Mouse (Mus musculus) adrenal gland, adult (tissue): ENCODE results near the gene Trim6.
"Not testable (repeated sequence)": the region's sequence is repeated elsewhere in the genome, so short reads cannot be mapped to it uniquely, and the experiment has no call there.

ENCODE experiments used
- DNase-seq, 2 experiments: peaks; one replicate each; pipeline ENCODE4 v3.0.0; 2022 to 2023; ENCODE audit warnings: low spot score in 1 of 2; ENCODE audit not compliant: inconsistent age in 2 of 2

Gene Trim6

DNA sequence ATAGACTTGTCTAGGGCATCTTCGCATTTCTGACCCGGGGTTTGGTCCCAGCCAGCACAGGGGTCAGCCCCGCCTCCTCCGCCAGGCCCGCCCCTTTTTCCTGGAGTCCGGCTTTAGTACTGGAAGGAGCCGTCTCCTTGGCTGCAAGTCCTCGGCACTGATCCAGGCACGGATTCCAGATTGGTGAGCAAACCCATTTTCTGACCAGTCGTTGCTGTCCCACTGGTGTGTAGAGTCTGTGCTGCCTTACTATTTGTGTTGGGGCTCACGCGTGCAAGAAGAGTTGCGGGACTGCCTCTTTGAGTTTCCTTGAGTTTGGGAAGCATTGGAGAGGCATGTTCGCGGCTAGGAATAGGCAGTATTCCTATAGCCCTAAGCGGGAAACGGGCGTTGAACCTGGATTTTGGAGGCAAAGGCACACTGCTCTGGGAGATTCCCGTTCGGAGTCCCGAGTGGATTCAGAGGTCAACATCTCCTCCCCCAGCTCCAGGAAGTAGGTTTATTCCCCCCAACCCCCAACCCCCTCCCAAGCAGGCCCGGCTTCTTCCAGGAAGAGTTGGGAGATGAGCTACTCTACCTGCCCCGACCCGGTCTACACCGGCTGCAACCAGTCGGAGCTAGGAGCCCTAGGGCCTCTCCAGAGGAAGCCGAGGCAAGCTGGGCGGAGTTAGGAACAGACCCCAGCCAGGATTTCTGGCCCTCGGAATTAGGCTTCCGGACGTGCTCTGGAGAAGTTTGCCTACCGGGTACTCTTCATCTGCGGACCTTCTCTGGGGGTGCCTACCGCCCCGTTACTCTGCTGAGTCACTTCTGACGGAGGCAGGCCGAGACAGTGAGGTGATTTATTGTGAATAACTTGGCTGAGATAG, at the start of gene Trim6:
Trim6 (plus strand) TSS at position 93 of the 869 bp plus-strand sequence.
- DNase-seq, result peak; percentile 91 to 96

DNA sequence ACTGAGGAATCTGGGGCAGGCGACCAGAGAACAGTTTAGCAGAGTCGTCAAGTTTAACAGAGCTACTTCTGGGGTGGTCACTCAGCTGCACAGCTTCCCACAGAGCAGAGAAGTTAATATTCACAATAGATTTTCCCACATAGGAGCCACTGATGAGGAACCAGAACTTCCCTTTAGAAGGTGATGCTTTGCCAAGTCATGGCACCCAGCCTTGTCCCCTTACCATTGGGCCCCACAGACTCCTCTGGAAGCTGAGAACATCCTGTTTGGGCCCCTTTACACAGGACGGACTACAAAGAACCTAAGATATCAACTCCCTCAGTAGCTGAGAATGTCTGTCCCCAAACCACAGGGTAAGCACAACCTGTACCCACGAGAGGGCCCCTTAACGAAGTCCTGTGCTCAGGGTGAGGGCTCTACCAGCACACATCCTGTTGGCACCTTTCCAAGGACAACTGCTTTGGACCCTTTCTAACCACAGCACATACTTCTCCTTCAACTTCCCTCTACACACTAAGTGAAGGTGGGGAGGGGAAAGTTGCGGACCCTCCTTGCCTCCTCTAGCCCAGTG, 48.9 kb upstream of the Trim6 start:
- no peak for DNase-seq

DNA sequence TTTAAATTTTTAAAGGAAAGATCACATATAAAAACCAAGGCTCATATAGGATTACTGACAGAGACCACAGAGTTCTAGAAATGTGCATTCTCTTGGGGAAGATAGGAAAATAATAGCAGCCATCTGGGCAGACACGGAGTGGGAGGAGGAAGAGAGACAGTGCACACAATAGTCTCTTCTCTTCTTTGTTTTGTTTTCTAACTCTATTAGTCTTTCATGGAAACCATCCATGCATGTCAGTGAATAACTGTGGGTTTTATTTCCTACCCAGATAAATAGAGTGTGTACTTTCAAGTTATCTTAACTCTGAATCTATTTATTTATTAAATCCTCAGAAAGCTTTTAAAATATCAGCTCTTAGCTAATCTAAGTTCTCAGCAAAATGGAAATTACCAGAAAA, 43.5 kb upstream of the Trim6 start:
- DNase-seq, result no peak

DNA sequence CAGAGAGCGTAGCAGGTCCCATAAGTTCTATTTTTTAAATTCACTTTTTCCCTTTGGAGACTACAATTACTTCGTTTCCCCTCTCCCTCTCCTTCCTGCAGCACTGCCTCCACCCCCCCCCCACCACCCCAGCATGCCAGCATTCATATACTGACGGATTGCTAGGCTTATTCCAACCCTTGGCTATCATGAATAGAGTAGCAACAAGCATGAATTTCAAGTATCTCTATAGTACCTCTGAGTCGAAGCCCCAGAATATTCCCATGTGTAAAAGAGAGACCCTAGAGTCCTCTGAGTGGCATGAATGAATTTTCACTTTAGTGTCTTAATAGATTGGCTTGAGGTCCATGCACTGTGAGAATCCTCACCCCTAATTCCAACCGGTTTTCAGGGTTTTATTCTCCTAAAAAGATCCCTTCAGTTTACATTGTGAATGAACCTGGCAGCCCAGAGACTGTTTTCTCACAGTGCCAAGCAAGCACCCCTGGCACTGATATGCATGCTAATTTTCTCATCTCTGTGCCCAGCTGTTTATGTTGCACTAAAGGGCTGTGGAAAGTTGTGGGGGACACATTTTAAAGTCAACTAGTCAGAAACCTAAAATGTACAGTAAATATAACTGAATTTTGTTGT, 40.1 kb upstream of the Trim6 start:
- no peak for DNase-seq

DNA sequence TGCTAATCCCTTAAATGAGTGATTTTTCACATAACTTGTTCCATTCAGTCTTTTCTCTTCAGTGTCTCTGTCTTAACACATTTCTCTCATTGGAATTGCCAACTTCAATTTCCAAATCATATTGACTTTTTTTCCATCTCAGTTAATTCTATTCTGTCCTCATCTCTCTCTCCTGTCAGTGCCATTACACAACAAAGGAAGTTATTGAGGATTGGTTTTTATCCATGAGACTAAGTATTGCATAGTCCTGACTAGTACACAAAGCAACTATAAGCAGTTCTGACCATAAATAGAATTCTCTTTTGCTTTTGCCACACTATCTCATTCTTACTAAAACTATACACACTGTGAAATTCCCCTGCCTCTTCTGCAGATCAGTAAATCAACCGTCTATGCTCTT, 39.5 kb upstream of the Trim6 start:
- DNase-seq, result no peak

DNA sequence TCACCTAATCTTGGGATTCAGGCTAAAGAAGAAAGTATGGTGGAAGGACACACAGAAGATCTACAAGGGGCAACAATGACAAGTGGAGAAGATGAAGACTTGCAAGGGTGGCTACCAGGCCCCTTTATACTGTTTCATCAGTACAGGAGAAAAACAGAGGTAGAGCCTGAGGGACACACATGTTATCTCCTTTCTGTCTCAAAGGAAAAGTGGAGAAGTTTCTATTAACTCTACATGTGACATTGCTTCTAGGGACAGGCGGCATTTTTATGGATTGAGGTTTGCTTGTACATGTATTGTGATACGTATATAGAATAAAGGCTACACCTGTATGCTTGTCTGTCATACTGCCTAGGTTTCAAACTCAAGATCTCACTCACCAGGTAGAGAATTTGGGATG, 35.3 kb upstream of the Trim6 start, which contains the start of gene Olfr648:
Olfr648 (minus strand) TSS at position 101 of the 400 bp plus-strand sequence.
- DNase-seq, result no peak

DNA sequence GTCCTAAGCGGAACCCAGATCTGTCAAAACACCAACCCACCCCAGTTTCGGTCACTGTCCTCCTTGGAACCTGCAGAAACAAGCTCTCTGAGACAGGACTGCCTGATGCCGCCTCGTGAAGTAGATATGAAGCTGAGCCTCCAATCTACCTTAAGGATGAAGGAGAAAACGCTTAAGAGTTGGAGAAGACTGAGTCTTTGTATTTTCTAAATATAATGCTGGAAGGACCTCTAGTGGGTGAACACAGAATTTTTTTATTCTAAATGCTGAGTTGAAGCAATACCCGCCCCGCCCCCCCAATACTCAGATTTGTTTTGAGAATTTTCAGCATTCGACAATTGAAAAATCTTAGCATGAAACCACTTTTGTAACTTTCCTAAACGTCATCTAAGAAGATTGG, 27.3 kb upstream of the Trim6 start:
- DNase-seq, result no peak

DNA sequence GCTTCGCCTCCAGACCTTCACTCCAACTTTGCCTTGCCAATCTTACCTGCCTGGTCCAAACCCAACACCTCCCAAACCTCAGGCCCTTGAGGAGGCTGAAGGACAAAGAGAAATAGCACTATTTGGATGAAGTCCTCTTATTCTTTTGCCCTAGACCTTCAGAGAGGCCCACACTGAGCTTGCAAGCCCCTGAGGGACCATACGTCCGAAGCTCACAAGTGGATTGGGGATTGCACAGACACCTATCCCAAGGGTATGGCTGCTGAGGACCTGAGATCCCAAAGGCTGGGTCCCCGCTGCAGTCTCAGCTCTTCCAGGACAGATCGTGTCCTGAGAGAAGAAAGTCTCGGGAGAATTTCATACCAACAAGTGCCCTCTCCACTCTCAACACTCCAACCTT, 22.7 kb upstream of the Trim6 start, which contains the start of gene Olfr649:
Olfr649 (minus strand) TSS at position 101 of the 400 bp plus-strand sequence.
- DNase-seq, result no peak

DNA sequence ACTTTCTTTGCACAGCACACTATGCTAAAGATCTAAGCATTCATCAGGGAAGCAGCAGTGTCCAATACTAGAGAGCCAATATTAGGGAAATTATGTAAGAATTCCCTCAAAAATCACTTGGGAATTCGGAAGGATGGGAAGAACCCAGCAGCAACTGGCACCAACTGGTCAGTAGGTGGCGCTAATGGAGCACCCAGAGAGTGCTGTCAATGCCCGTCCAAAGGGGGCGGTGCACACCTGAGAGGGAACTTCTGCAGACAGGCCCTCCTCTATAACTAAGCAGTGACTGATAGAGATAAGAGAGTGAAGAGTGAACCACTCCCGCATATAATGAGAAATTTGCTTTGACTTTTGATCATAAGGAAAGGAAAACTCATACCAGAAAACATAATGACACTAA, 18.8 kb upstream of the Trim6 start:
- DNase-seq, result peak; percentile 65 to 90

DNA sequence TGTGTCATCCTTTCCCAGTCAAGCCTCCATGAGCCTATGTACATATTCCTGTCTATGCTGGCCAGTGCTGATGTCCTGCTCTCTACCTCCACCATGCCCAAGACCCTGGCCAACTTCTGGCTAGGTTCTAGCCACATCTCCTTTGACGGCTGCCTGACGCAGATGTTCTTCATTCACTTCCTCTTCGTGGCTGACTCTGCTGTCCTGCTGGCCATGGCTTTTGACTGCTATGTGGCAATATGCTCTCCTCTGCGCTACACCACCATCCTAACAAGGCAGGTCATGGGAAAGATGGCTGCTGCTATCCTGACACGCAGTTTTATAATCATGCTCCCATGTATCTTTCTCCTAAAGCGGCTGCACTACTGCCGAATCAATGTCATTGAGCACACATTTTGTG, 12.4 kb upstream of the Trim6 start:
- DNase-seq, result peak in 1 of 2 experiments; percentile 16

DNA sequence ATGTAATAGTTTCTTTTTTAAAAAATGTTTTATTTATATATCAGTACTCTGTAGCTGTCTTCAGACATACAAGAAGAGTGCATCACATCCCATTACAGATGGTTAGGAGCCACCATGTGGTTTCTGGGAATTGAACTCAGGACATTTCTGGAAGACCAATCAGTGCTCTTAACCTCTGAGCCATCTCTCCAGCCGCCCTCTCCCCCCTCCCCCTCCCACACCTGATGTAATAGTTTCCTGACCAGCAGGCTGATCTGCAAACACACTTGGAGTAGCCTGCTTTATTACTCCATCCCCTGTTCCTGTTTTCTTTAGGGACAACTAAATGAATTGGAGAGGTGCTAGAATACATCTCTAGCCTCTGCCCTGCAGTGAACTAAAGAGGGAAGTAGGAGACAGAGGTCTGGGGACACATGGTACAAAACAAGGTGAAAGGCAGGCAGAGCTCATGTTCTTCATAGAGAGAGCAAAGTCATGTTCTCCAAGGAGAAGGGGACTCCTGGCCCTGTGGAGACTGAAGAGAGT, 2.5 kb upstream of the Trim6 start:
- no peak for DNase-seq

DNA sequence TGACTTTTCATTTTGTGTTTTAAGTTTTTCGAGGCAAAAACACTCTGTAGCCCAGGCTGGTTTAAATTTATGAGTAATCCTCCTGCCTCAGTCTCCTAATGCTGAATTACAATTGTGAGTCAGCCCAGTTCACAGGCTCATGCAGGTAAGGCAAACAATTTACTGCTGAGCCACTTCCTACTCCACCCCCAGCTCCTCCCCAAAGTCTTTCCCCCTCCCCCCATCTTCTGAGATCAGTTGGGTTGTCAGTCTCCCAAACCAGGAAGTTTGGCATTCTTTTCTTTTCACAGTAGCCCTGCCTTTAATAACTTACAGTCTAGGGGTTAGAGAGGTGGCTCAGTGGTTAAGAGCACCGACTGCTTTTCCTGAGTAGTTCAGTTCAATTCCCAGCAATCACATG, 712 bp upstream of the Trim6 start:
- DNase-seq, result no peak

DNA sequence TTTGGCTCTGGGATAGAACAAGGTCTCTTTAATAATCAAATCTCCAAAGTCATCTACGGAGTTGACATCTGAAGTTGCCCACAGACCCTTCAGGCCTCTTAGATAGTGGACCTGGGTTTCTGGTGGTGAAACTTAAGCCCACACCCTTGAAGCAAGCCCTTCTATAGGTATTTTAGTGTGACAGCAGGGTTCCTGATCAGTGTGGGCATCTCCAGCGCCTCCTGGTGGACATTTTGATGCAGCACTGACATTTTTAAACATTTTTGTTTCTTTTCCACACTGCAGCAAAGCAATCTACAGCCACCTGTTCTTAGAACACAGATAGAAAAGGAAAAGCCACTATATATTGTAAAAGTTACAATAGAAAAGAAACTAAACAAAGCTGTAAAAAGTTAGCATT, 12.6 kb downstream of the Trim6 start:
- DNase-seq, result peak; percentile 18 to 79

DNA sequence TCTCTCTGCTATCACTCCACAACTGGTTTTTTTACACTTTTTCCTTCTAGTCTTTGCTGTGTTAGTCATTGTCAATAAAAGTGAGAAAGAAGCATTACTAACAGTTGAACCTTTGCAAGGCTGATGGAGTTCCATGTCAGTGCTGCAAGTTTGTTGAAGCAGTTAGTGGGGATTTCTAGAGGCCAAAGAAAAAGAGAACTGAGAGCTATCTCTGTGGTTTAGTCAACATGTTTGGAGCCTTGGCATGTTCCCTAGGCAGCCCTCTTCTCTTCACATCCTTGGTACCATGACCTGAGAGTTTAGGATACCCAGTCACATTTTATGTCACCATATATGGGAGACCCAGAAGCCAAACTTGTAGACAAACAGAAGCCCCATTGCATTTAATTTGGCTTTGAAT, 22.3 kb downstream of the Trim6 start:
- DNase-seq, result no peak

DNA sequence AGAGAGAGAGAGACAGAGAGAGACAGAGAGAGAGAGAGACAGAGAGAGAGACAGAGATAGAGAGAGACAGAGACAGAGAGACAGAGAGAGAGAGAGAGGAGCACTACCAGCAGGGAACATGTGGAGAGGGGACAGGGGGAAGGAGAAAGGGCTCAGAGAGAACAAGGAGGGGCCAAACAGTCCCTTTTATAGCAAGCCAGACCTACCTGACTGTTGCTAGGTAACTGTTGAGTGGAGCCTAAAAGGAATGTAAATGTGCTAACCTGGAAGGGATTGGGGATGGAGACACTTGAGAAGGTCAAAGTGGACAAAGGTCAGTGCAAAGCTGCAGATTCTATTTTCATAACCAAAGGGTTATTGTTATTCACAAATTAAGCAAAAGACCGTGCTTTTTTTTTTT, 25.0 kb downstream of the Trim6 start:
- DNase-seq, result no peak

DNA sequence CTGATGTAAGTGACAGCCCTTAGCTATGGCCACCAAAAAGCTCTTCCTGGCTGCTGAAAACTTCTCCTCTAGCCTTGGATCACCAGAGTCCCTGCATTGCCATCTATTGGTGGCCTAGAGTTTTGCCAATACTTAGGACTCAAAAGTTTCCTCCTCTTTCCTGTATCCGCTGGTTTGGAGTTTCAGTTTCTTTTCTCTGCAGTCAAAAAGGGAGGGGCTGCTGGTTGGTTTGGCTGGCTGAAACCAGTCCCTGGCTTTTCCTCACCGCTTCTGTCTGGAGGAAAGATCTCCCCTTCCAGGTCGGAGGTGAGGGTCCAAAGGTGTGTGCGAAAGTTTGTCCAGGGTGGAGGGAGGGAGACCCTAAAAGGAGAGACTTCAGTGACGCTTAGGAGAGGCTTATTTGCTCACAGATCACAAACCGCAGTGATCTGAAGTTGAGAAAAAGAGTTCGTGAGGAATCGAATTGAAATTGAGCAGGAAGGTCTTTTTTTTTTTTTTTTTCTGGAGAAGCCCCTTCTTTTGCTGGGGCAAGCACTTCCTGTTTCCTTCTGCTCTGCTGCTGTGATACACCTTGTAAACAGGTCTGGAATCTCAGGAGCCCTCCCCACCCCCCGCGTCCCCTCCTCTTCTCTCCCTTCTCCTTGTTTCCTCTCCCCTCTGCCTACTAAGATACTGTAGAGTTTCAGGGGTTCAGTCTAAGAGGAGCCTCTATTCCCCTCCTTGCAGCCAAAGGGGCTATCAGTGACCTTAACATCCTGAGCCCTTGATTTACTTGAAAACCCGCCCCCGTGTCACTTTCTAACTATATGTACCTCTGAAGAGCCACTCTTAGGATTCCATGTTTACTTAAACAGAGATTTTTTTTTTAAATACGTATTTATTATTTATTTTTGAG, 25.9 kb downstream of the Trim6 start, which contains the start of gene Trim34a:
Trim34a (plus strand) TSS at position 171 of the 895 bp plus-strand sequence.
- DNase-seq, result peak; percentile 69 to 93

DNA sequence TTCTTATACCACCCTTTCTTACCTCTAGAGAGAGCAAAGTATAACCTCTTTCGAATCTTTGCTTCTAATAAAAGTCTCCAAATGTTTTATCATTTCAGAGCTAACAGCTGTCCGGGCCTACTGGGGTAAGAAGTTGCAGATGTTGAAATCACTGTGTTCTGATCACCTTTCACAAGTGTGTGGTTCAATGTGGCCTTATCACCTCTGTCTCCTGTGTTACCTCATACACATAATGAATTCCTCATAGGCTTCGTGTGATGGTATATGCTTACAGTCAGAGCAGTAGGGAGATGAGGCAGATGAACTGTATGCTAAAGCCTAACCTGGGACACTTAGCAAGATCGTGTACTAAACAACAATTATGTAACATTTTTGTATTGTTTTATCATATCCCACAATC, 41.8 kb downstream of the Trim6 start:
- DNase-seq, result not testable (repeated sequence)

DNA sequence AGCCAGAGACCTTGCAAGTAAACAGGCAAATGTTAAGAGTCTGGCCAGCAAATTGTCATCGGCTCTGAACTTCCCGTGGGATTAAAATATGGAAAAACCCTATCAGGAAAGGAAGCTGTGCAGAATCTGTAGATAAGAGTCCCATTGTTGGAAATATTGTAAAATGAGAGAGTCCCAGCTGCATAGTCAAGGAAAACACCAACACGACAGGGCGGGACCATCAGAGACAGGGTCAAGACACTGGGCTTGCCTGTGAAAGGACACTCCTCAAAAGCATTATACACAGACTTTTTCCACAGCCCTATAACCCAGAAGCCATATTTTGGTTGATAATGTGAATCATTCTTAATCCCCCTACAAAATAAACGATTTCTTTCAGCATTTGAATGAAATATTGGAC, 46.7 kb downstream of the Trim6 start:
- not testable (repeated sequence) for DNase-seq

DNA sequence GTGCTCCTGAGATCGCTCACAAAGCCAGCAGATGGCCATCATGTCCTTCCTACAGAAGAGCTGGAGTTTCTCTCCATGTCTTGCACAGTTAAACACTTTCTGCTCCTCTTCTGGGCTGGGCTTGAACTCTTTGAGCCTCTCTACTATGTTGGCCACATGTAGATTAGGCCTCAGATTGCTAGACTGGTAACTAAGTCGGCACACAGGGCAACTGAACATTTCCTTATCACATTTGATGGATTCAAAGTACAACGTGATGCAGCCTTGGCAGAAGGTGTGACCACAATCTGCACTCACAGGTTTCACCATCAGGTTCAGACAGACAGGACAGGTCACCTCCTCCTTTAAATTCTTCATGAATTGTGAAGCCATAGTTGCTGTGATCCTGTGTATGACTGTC, 60.8 kb downstream of the Trim6 start:
- DNase-seq, result not testable (repeated sequence)
